Mouse (Mus musculus): Measurements from ENCODE around the gene Cmklr1.

DNA sequence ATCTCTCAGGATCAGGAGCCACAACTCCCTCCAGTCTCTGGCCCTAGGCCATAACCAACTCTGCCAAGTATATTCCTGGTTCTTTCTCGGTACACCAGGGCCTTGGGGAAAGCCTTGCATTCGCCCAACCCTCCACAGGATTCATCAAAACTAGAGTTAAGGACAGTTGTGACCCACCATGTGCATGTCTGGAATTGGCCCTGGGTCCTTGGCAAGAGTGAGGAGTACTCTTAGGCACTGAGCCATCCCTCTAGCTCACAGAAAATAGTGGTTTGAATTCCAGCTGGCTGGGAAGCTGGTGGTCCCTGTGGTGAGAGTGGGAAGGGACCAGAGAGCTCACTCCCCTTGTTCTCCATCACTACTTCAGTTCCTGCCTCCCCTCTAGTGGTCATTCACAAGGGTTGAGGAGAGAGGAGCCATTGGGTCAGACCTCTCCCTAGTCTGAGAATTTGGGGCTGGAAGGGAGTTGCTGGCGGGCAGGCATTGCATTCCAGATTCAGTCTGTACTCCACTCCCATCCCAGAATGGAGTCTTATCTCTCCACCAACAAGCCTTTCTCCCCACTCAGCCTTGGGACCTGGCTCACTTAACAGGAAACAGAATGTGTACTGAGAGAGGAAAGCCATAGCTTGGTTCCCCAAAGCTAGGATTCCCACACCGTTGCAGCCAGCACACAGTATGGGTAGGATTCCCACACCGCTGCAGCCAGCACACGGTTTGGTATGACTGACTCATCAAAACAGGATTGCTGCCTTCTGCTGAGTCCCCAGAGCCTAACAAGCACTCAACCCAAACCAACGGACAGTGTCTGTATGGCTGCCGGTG is 43.1 kb downstream of the Cmklr1 start:
- TF ChIP-seq CTCF (conservative IDR thresholded peaks at IDR 0.05; ENCODE audit: low read length): no peak
- TF ChIP-seq NANOG (IDR thresholded peaks at IDR 0.05; ENCODE audit: borderline replicate concordance, low read length): no peak
- no peak for TF ChIP-seq POU5F1 (IDR thresholded peaks at IDR 0.05; ENCODE audit: borderline replicate concordance, low read length)

Data from E14TG2a.4 (cell line).